Mouse (Mus musculus): Measurements from ENCODE around the gene Zbtb17.

- no peak for TF ChIP-seq POLR2A (IDR thresholded peaks at IDR 0.05; ENCODE audit: extremely low read depth, insufficient read depth, low read length)
- no peak for TF ChIP-seq CTCF (IDR thresholded peaks at IDR 0.05; ENCODE audit: extremely low read depth, insufficient read depth, low read length)
Measured at GRCm38 (mm10) chr4:141423288-141423687, 21.2 kb upstream of the Zbtb17 start.

All from cortical plate, adult 2 months (tissue).